Mouse (Mus musculus): ENCODE results near the gene Tfr2.
A peak's percentile ranks its signal among the peaks of the same experiment; 100 is the strongest.

DNA sequence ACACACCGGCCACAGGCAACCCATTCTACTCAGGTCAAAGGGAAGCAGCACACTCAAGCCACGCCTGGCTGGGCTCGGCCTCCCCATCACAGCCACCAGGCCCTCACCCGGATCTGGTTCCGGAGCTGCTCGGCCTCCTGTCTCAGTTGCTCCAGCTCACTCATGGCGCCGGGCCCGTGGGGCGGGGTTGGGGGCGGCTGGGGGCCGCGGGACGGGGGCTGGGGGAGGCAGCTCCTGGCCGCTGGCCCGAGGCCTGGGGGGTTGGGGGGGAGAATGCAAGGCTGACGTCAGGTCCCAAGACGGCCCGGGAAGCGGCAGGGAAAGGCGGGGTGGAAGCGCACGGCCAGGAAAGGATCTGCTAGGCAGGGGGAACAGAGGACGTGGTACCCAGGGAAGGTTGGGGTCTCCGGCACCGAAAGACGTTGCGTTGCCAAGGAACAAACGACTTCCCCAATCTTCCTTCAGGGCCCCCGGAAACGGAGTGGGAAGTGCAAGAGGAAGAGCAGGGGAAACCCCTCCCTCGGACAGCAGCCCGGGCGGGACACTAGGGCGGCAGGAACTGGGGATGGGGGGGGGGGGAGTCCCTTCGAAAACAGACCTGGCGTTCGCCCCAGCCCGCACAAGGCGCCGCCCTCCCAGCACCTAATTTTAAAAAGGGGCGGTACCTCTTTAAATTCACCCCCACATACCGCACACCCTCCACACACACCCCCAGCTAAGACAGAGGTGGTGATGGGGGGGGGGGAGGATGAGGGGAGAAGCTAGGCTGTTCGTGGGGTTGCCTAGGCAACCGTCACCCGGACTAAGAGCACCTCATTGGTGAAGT is 38.8 kb upstream of the Tfr2 start:
- no peak for TF ChIP-seq CTCF (IDR thresholded peaks at IDR 0.05; ENCODE audit: insufficient read depth, low read length)
- TF ChIP-seq POLR2A (IDR thresholded peaks at IDR 0.05; ENCODE audit: borderline replicate concordance, extremely low read depth, low read depth, low read length): 0 out of 2 replicates have a peak, but pooled peaks have one; percentile 14

Data from lung, adult 2 months (tissue).